Mouse (Mus musculus) testis, adult 2 months (tissue): ENCODE results near the gene Ybx2.

Source experiments
- CTCF ChIP-seq: fragments of 200-500 bp; IDR thresholded peaks from 2 replicates; pipeline ENCODE4 v1.5.1; 2012; ENCODE audit warnings: low read depth, mild to moderate bottlenecking, inconsistent platforms, low read length, moderate library complexity; ENCODE audit not compliant: control insufficient read depth, insufficient read depth, insufficient replicate concordance
- POLR2A ChIP-seq: fragments of 200-500 bp; IDR thresholded peaks from 2 replicates; pipeline ENCODE4 v1.6.1; 2012; ENCODE audit warnings: low read depth, mild to moderate bottlenecking, inconsistent platforms, low read length, moderate library complexity; ENCODE audit not compliant: control insufficient read depth

- TF ChIP-seq CTCF: no peak
- no peak for TF ChIP-seq POLR2A
Measured at GRCm38 (mm10) chr11:69922796-69923195, 12.8 kb upstream of the Ybx2 start.
